Mouse (Mus musculus) heart, adult 2 months (tissue): ENCODE data around the gene Spred1.

ENCODE experiments used
- CTCF ChIP-seq: fragments of 200-600 bp; IDR thresholded peaks from 2 replicates; pipeline ENCODE4 v1.8.1; 2022; ENCODE audit warnings: antibody characterized with exemption, mild to moderate bottlenecking, moderate library complexity
- EP300 ChIP-seq: fragments of 200-500 bp; IDR thresholded peaks from 2 replicates; pipeline ENCODE4 v1.6.1; 2011; ENCODE audit warnings: low read depth, low read length, control low read depth; ENCODE audit not compliant: insufficient read depth
- POLR2A ChIP-seq: fragments of 200-500 bp; IDR thresholded peaks from 2 replicates; pipeline ENCODE4 v1.6.1; 2011; ENCODE audit warnings: mild to moderate bottlenecking, low read depth, low read length, control low read depth; ENCODE audit not compliant: insufficient read depth

GRCm38 (mm10) chr2:117113262-117113661 is 7.9 kb upstream of the Spred1 start:
- TF ChIP-seq CTCF (no peak), POLR2A (no peak), EP300 (no peak)
